Mouse (Mus musculus) intestine, postnatal 0 days (tissue): ENCODE measurements around the gene Eva1c. TPM values are rescaled to one million over a fixed set of nuclear protein-coding genes. Genes with fewer than 3 reads are reported as not detected.
A peak's percentile ranks its signal among the peaks of the same experiment; 100 is the strongest.

Source experiments
- ATAC-seq: fragments of 200-750 bp; cut with Nextera tagmentation; 2 replicates; pipeline ENCODE4 v1.8.0; 2017; ENCODE audit warnings: mild to moderate bottlenecking, moderate TSS enrichment, moderate library complexity
- H3K27ac ChIP-seq: fragments of 300-500 bp; sonication (generic); 2 replicates; pipeline ENCODE4 v1.5.1; 2014; ENCODE audit warnings: mild to moderate bottlenecking, low read depth, low read length, moderate library complexity
- H3K27me3 ChIP-seq: fragments of 300-500 bp; sonication (generic); replicated peaks from 2 replicates; pipeline ENCODE4 v1.6.1; 2014; ENCODE audit warnings: low read length, mixed read lengths; ENCODE audit not compliant: control insufficient read depth, insufficient read depth
- H3K36me3 ChIP-seq: fragments of 300-500 bp; sonication (generic); 2 replicates; pipeline ENCODE4 v1.6.1; 2014; ENCODE audit warnings: mild to moderate bottlenecking, moderate library complexity; ENCODE audit not compliant: control insufficient read depth, insufficient read depth
- H3K4me1 ChIP-seq: fragments of 300-500 bp; sonication (generic); replicated peaks from 2 replicates; pipeline ENCODE4 v1.6.1; 2014; ENCODE audit warnings: antibody characterized with exemption, low read length, mixed read lengths; ENCODE audit not compliant: control insufficient read depth, insufficient read depth
- H3K4me2 ChIP-seq: fragments of 300-500 bp; sonication (generic); replicated peaks from 2 replicates; pipeline ENCODE4 v1.6.1; 2014; ENCODE audit warnings: low read depth, mild to moderate bottlenecking, moderate library complexity
- H3K4me3 ChIP-seq: fragments of 300-500 bp; sonication (generic); 2 replicates; pipeline ENCODE4 v1.5.1; 2014; ENCODE audit warnings: low read depth, low read length
- H3K9ac ChIP-seq: fragments of 300-500 bp; sonication (generic); 2 replicates; pipeline ENCODE4 v1.6.1; 2014; ENCODE audit warnings: mild to moderate bottlenecking, low read depth, low read length
- H3K9me3 ChIP-seq: fragments of 300-500 bp; sonication (generic); 2 replicates; pipeline ENCODE4 v1.6.1; 2016; ENCODE audit warnings: mixed run types; ENCODE audit not compliant: control insufficient read depth
- CTCF ChIP-seq: sonication (generic); IDR thresholded peaks from 2 replicates; pipeline ENCODE4 v1.5.1; 2016; ENCODE audit warnings: low read depth, mild to moderate bottlenecking, control low read depth, antibody characterized with exemption, moderate library complexity
- WGBS: fragments of 180-500 bp; shearing (Covaris S2); extraction: QIAGEN DNeasy Blood & Tissue Kit; methylation state at CpG from one replicate; pipeline ENCODE4 v1.1.7; 2014; 5-methylcytosine and 5-hydroxymethylcytosine counted together
- polyA plus RNA-seq: library from polyadenylated mRNA; unstranded; fragments of >200 nt; fragmentation: Nextera tagmentation; extraction: Ambion mirVana; gene quantifications from 2 replicates; pipeline ENCODE4 v1.2.1, GENCODE M21; 2015

Gene Eva1c
- polyA plus RNA-seq, 1 experiment from 2014 or later = 0.68 TPM

GRCm38 (mm10) chr16:90910855-90911533, 84.5 kb downstream of the Eva1c start:
- TF ChIP-seq CTCF = no peak
- no peak for ATAC-seq
- WGBS = 79% methylated on average over 17 of the region's 17 CpGs
- Histone ChIP-seq H3K9me3 (no peaks in the 10 kb centered on the region), H3K27me3 (no peaks in the 10 kb centered on the region), H3K36me3 (no peaks in the 10 kb centered on the region), H3K4me1 (no peaks in the 10 kb centered on the region), H3K4me2 (no peak overlapping the region), H3K27ac (no peak overlapping the region), H3K9ac (no peak overlapping the region), H3K4me3 (no peak overlapping the region)

- Histone ChIP-seq H3K9me3 (no peaks in the 10 kb centered on the region), H3K36me3 (no peaks in the 10 kb centered on the region), H3K27me3 (no peaks in the 10 kb centered on the region), H3K4me3 (no peak overlapping the region), H3K4me2 (no peak overlapping the region), H3K27ac (no peak overlapping the region), H3K4me1 (no peaks in the 10 kb centered on the region), H3K9ac (no peak overlapping the region)
- no peak for ATAC-seq
- no peak for TF ChIP-seq CTCF
- 81% methylated on average over 13 of the region's 13 CpGs for WGBS
Measured at GRCm38 (mm10) chr16:90911766-90912165, 85.2 kb downstream of the Eva1c start.

- H3K27ac ChIP-seq = no peak overlapping the region
- WGBS = 28% methylated on average over 12 of the region's 12 CpGs
- peak; percentile 79 for ATAC-seq
- no peak overlapping the region for H3K9ac ChIP-seq
- H3K9me3 ChIP-seq = peaks cover 8% of the 10 kb centered on the region; the same call in 1 of the 2 replicates
- no peaks in the 10 kb centered on the region for H3K36me3 ChIP-seq
- no peaks in the 10 kb centered on the region for H3K27me3 ChIP-seq
- TF ChIP-seq CTCF = no peak
- no peak overlapping the region for H3K4me3 ChIP-seq
- H3K4me1 ChIP-seq = no peaks in the 10 kb centered on the region
- peak overlapping the region; percentile 30 for H3K4me2 ChIP-seq
Measured at GRCm38 (mm10) chr16:90916040-90916481, 89.5 kb downstream of the Eva1c start.

GRCm38 (mm10) chr16:90917156-90917555, 90.6 kb downstream of the Eva1c start:
- ATAC-seq = no peak
- WGBS = 83% methylated on average over 8 of the region's 8 CpGs
- no peaks in the 10 kb centered on the region for H3K27me3 ChIP-seq
- no peaks in the 10 kb centered on the region for H3K36me3 ChIP-seq
- H3K4me3 ChIP-seq = no peak overlapping the region
- H3K9me3 ChIP-seq = peaks cover 8% of the 10 kb centered on the region; the same call in 1 of the 2 replicates
- H3K27ac ChIP-seq = no peak overlapping the region
- H3K9ac ChIP-seq = no peak overlapping the region
- H3K4me2 ChIP-seq = no peak overlapping the region
- H3K4me1 ChIP-seq = no peaks in the 10 kb centered on the region
- no peak for TF ChIP-seq CTCF

- Histone ChIP-seq H3K27ac (no peak overlapping the region), H3K4me3 (no peak overlapping the region), H3K4me1 (no peaks in the 10 kb centered on the region), H3K4me2 (no peak overlapping the region), H3K27me3 (no peaks in the 10 kb centered on the region), H3K9ac (no peak overlapping the region), H3K36me3 (peaks cover 6% of the 10 kb centered on the region; the same call in 1 of the 2 replicates), H3K9me3 (peaks cover 8% of the 10 kb centered on the region; the same call in 1 of the 2 replicates)
- WGBS = 48% methylated on average over 10 of the region's 10 CpGs
- ATAC-seq = no peak
- TF ChIP-seq CTCF = no peak
Measured at GRCm38 (mm10) chr16:90921471-90922159, 95.1 kb downstream of the Eva1c start.

- no peaks in the 10 kb centered on the region for H3K27me3 ChIP-seq
- no peaks in the 10 kb centered on the region for H3K9me3 ChIP-seq
- H3K4me1 ChIP-seq = no peaks in the 10 kb centered on the region
- no peak overlapping the region for H3K4me3 ChIP-seq
- H3K9ac ChIP-seq = no peak overlapping the region
- no peak for TF ChIP-seq CTCF
- no peak overlapping the region for H3K27ac ChIP-seq
- ATAC-seq = no peak
- 81% methylated on average over 13 of the region's 13 CpGs for WGBS
- H3K4me2 ChIP-seq = no peak overlapping the region
- peaks cover 26% of the 10 kb centered on the region; the same call in 1 of the 2 replicates for H3K36me3 ChIP-seq
Measured at GRCm38 (mm10) chr16:90924606-90925370, 98.3 kb downstream of the Eva1c start.
